Mouse (Mus musculus): Measurements from ENCODE around the gene Fgfbp1. TPM values are rescaled to one million over a fixed set of nuclear protein-coding genes. Genes with fewer than 3 reads are reported as not detected.

Gene Fgfbp1
- polyA plus RNA-seq, 1 experiment from 2014 or later: 0.43 TPM

DNA sequence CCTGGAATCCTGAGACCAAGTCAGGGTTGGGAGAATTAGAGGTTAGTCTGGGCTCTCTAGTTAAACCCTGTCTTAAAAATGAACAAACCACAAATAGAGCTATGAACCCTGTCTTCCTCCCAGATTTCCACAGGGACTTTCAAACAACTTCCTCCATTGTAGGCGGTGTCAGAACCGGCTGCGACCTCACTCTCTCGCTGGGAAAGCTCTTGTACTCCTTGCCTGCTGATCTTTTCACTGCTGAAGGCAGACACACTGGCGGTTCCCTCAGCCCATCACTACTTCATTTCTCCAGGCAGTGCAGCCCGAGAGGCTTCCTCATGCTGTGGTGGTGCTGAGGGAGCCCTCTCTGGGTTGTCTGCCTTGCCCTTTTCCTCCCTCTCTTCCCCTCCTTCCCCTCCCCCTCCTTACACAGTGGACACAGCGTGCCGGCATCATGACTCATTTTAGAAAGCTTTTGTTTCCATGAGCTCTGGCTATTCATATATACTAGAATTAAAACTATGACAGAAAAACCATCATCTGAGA, 32.8 kb downstream of the Fgfbp1 start:
- no peaks in the 10 kb centered on the region for H3K36me3 ChIP-seq (ENCODE audit: control insufficient read depth, insufficient read depth, low read length)
- WGBS: 2% methylated on average over 8 of the region's 8 CpGs
- H3K4me3 ChIP-seq (ENCODE audit: low read depth, low read length): no peak overlapping the region
- peaks cover 10% of the 10 kb centered on the region; the same call in 1 of the 2 replicates for H3K4me1 ChIP-seq (replicated peaks; ENCODE audit: control insufficient read depth, insufficient read depth, low read length)
- H3K27ac ChIP-seq (ENCODE audit: low read depth, low read length): no peak overlapping the region
- peak overlapping the region; percentile 37 for H3K9ac ChIP-seq (ENCODE audit: low read length)
- ATAC-seq (replicated peaks; ENCODE audit: low FRiP score) (peak; percentile 44; the same call in 1 of the 2 replicates), DNase-seq (ENCODE audit: low spot score) (peak; percentile 55)
- no peaks in the 10 kb centered on the region for H3K27me3 ChIP-seq (ENCODE audit: control insufficient read depth, insufficient read depth, low read length)
- peak overlapping the region; percentile 46; the same call in 1 of the 2 replicates for H3K4me2 ChIP-seq (ENCODE audit: low read depth, low read length, severe bottlenecking)
- H3K9me3 ChIP-seq (ENCODE audit: control insufficient read depth, low read length): no peaks in the 10 kb centered on the region

DNA sequence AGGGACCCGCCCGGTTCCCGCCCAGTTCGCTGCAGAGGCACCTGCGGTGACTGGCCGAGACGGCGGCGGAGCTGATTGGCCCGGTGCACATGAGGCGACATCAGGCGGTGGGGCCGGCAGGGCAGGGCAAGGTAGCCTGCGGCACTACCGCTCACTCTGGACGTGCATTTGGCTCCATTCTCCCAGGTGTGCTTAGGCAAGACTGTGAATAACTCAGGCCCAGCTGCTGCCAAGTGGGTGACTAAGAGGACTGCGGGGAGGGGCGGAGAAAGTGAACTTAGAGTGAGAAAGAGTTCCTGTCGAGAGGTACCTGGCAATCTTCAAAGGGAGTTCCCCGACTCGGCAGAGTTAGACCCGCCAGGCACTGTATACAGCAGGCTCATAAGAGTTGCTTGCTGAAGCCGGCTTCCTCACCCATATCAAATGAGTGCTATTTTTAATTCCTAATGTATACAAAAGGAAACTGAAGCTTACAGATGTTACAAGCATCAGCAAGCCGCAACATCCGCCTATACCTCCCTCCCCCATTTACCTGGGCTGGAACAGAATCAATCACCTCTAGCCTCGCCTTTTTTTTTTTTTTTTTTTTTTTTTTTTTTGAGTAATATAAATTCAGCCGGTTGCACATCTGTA, 33.4 kb downstream of the Fgfbp1 start:
- Histone ChIP-seq H3K9me3 (ENCODE audit: control insufficient read depth, low read length) (no peaks in the 10 kb centered on the region), H3K4me1 (replicated peaks; ENCODE audit: control insufficient read depth, insufficient read depth, low read length) (peaks cover 10% of the 10 kb centered on the region; the same call in 1 of the 2 replicates), H3K27ac (ENCODE audit: low read depth, low read length) (no peak overlapping the region), H3K36me3 (ENCODE audit: control insufficient read depth, insufficient read depth, low read length) (no peaks in the 10 kb centered on the region), H3K4me3 (ENCODE audit: low read depth, low read length) (peak overlapping the region; percentile 22), H3K4me2 (ENCODE audit: low read depth, low read length, severe bottlenecking) (peak overlapping the region; percentile 46), H3K27me3 (ENCODE audit: control insufficient read depth, insufficient read depth, low read length) (no peaks in the 10 kb centered on the region), H3K9ac (ENCODE audit: low read length) (peak overlapping the region; percentile 20)
- ATAC-seq (replicated peaks; ENCODE audit: low FRiP score) (peak; percentile 91), DNase-seq (ENCODE audit: low spot score) (peak; percentile 83)
- WGBS: 2% methylated on average over 27 of the region's 27 CpGs

GRCm38 (mm10) chr5:43947330-43947977, 34.1 kb downstream of the Fgfbp1 start:
- Histone ChIP-seq H3K9me3 (ENCODE audit: control insufficient read depth, low read length) (no peaks in the 10 kb centered on the region), H3K27ac (ENCODE audit: low read depth, low read length) (no peak overlapping the region), H3K4me1 (replicated peaks; ENCODE audit: control insufficient read depth, insufficient read depth, low read length) (peaks cover 10% of the 10 kb centered on the region; the same call in 1 of the 2 replicates), H3K4me2 (ENCODE audit: low read depth, low read length, severe bottlenecking) (peak overlapping the region; percentile 46), H3K27me3 (ENCODE audit: control insufficient read depth, insufficient read depth, low read length) (no peaks in the 10 kb centered on the region), H3K9ac (ENCODE audit: low read length) (peak overlapping the region; percentile 20; the same call in 1 of the 2 replicates), H3K4me3 (ENCODE audit: low read depth, low read length) (peak overlapping the region; percentile 22), H3K36me3 (ENCODE audit: control insufficient read depth, insufficient read depth, low read length) (no peaks in the 10 kb centered on the region)
- ATAC-seq (replicated peaks; ENCODE audit: low FRiP score): peak; percentile 65
- no peak for DNase-seq (ENCODE audit: low spot score)
- WGBS: 40% methylated on average over 9 of the region's 9 CpGs

- DNase-seq (ENCODE audit: low spot score) (no peak), ATAC-seq (replicated peaks; ENCODE audit: low FRiP score) (no peak)
- Histone ChIP-seq H3K9me3 (ENCODE audit: control insufficient read depth, low read length) (no peaks in the 10 kb centered on the region), H3K27me3 (ENCODE audit: control insufficient read depth, insufficient read depth, low read length) (no peaks in the 10 kb centered on the region), H3K36me3 (ENCODE audit: control insufficient read depth, insufficient read depth, low read length) (no peaks in the 10 kb centered on the region), H3K4me3 (ENCODE audit: low read depth, low read length) (no peak overlapping the region), H3K27ac (ENCODE audit: low read depth, low read length) (no peak overlapping the region), H3K9ac (ENCODE audit: low read length) (no peak overlapping the region), H3K4me1 (replicated peaks; ENCODE audit: control insufficient read depth, insufficient read depth, low read length) (no peaks in the 10 kb centered on the region), H3K4me2 (ENCODE audit: low read depth, low read length, severe bottlenecking) (no peak overlapping the region)
- 59% methylated on average over 2 of the region's 2 CpGs for WGBS
These were observed 48.3 kb downstream of the Fgfbp1 start for GRCm38 (mm10) chr5:43933269-43933668.

Other genes starting within 250 kb of the Fgfbp1 start
- not detected in 2 replicates for gene Bst1, start 162.9 kb downstream of the Fgfbp1 start, polyA plus RNA-seq (2014; fragmentation: Nextera tagmentation; extraction: Ambion mirVana)
- 67.5 and 69.1 TPM in 2 replicates for gene Fbxl5, start 160.1 kb downstream of the Fgfbp1 start, polyA plus RNA-seq (2014; fragmentation: Nextera tagmentation; extraction: Ambion mirVana)
- gene Cd38, start 113.2 kb downstream of the Fgfbp1 start, polyA plus RNA-seq (2014; fragmentation: Nextera tagmentation; extraction: Ambion mirVana): 6.3 TPM in 2 replicates
- gene Gm7879, start 68.6 kb downstream of the Fgfbp1 start, polyA plus RNA-seq (2014; fragmentation: Nextera tagmentation; extraction: Ambion mirVana): 1.2 TPM in 1 of 2 replicates, not detected in the other
- gene Prom1, start 120.3 kb upstream of the Fgfbp1 start, polyA plus RNA-seq (2014; fragmentation: Nextera tagmentation; extraction: Ambion mirVana): 135 and 138 TPM in 2 replicates
- gene Tapt1, start 244.8 kb upstream of the Fgfbp1 start, polyA plus RNA-seq (2014; fragmentation: Nextera tagmentation; extraction: Ambion mirVana): 29.4 and 31.0 TPM in 2 replicates

Measured in forebrain, embryonic 11.5 days (tissue).